8 mouse cellular contexts compared by ENCODE assay signal in genomic region chr10:57784131-57784875, GRCm38 (mm10). TPM values are rescaled to one million over a fixed set of nuclear protein-coding genes. Genes with fewer than 3 reads are reported as not detected.
DNase-seq lines count a peak whose midpoint lies in the region; ATAC-seq lines count a peak whose summit lies in the region.

No protein-coding gene starts in this region.

- H3K4me1 ChIP-seq in embryonic facial prominence, embryonic 11.5 days (ENCODE audit: control insufficient read depth, insufficient read depth, low read length): no peaks in the 10 kb centered on the region; the same call in 1 of the 2 replicates
- H3K4me1 ChIP-seq in kidney, embryonic 14.5 days (ENCODE audit: control insufficient read depth, insufficient read depth, low read length): 0 out of 2 replicates have a peak, but pooled peaks cover 2% of the 10 kb centered on the region
- peaks cover 14% of the 10 kb centered on the region for H3K4me1 ChIP-seq in limb, embryonic 12.5 days (replicated peaks)
- peaks cover 16% of the 10 kb centered on the region for H3K4me1 ChIP-seq in neural tube, embryonic 12.5 days

- H3K9ac ChIP-seq in embryonic facial prominence, embryonic 11.5 days (replicated peaks; ENCODE audit: low read length): no peak overlapping the region; the same call in 1 of the 2 replicates
- no peak overlapping the region for H3K9ac ChIP-seq in kidney, embryonic 14.5 days (ENCODE audit: low read depth, low read length)
- H3K9ac ChIP-seq in limb, embryonic 12.5 days (replicated peaks): no peak overlapping the region
- peak overlapping the region; percentile 71; the same call in 1 of the 2 replicates for H3K9ac ChIP-seq in neural tube, embryonic 12.5 days

- no peaks in the 10 kb centered on the region for H3K9me3 ChIP-seq in embryonic facial prominence, embryonic 11.5 days (replicated peaks; ENCODE audit: control insufficient read depth, low read length)
- no peaks in the 10 kb centered on the region for H3K9me3 ChIP-seq in kidney, embryonic 14.5 days (ENCODE audit: control insufficient read depth, low read length)
- H3K9me3 ChIP-seq in limb, embryonic 12.5 days: no peaks in the 10 kb centered on the region
- H3K9me3 ChIP-seq in neural tube, embryonic 12.5 days: no peaks in the 10 kb centered on the region

- no peaks in the 10 kb centered on the region for H3K36me3 ChIP-seq in embryonic facial prominence, embryonic 11.5 days (replicated peaks; ENCODE audit: control insufficient read depth, insufficient read depth, low read depth, low read length)
- H3K36me3 ChIP-seq in kidney, embryonic 14.5 days (ENCODE audit: control insufficient read depth, insufficient read depth, low read length): no peaks in the 10 kb centered on the region
- no peaks in the 10 kb centered on the region for H3K36me3 ChIP-seq in limb, embryonic 12.5 days
- no peaks in the 10 kb centered on the region for H3K36me3 ChIP-seq in neural tube, embryonic 12.5 days

- H3K27ac ChIP-seq in embryonic facial prominence, embryonic 11.5 days (replicated peaks; ENCODE audit: low read depth, low read length): no peak overlapping the region
- no peak overlapping the region for H3K27ac ChIP-seq in kidney, embryonic 14.5 days (ENCODE audit: low read depth, low read length)
- no peak overlapping the region for H3K27ac ChIP-seq in limb, embryonic 12.5 days
- peak overlapping the region; percentile 75 for H3K27ac ChIP-seq in neural tube, embryonic 12.5 days

- 0 out of 2 replicates have a peak overlapping the region, but pooled peaks have one; percentile 12 for H3K4me3 ChIP-seq in embryonic facial prominence, embryonic 11.5 days (ENCODE audit: low read depth, low read length)
- no peak overlapping the region for H3K4me3 ChIP-seq in kidney, embryonic 14.5 days (ENCODE audit: low read length)
- H3K4me3 ChIP-seq in limb, embryonic 12.5 days (replicated peaks): no peak overlapping the region
- peak overlapping the region; percentile 49 for H3K4me3 ChIP-seq in neural tube, embryonic 12.5 days

- DNase-seq in ovary, adult 18-20 months (ENCODE audit: low spot score): peak; percentile 49
- DNase-seq in ovary, postnatal 10 days (ENCODE audit: low spot score): no peak
- DNase-seq in embryonic facial prominence, embryonic 11.5 days (ENCODE audit: low spot score): peak; percentile 71
- DNase-seq in heart, adult 8-10 months (ENCODE audit: low spot score): peak; percentile 54
- DNase-seq in T-cell, adult 2 months (ENCODE audit: low spot score): no peak

- ATAC-seq in embryonic facial prominence, embryonic 11.5 days (replicated peaks; ENCODE audit: insufficient number of reproducible peaks, low FRiP score, low TSS enrichment, low read depth): peak; percentile 86
- 0 out of 2 replicates have a peak, but pooled peaks have one; percentile 77 for ATAC-seq in kidney, embryonic 14.5 days (ENCODE audit: low FRiP score, low TSS enrichment)
- no peak for ATAC-seq in limb, embryonic 12.5 days (ENCODE audit: insufficient number of reproducible peaks, insufficient read depth, low FRiP score, low TSS enrichment, low read depth)
- peak; percentile 91 for ATAC-seq in neural tube, embryonic 12.5 days (ENCODE audit: low FRiP score, low read depth)

- WGBS in embryonic facial prominence, embryonic 11.5 days: 12% methylated on average over 7 of the region's 7 CpGs
- 12% methylated on average over 7 of the region's 7 CpGs for WGBS in kidney, embryonic 14.5 days
- WGBS in limb, embryonic 12.5 days: 15% methylated on average over 7 of the region's 7 CpGs
- WGBS in neural tube, embryonic 12.5 days: 5% methylated on average over 7 of the region's 7 CpGs

- no peaks in the 10 kb centered on the region for H3K27me3 ChIP-seq in embryonic facial prominence, embryonic 11.5 days (ENCODE audit: control insufficient read depth, insufficient read depth, low read length)
- H3K27me3 ChIP-seq in kidney, embryonic 14.5 days (ENCODE audit: control insufficient read depth, insufficient read depth, low read length): no peaks in the 10 kb centered on the region
- H3K27me3 ChIP-seq in limb, embryonic 12.5 days: no peaks in the 10 kb centered on the region; the same call in 1 of the 2 replicates
- no peaks in the 10 kb centered on the region for H3K27me3 ChIP-seq in neural tube, embryonic 12.5 days (replicated peaks)

- peak overlapping the region; percentile 32 for H3K4me2 ChIP-seq in embryonic facial prominence, embryonic 11.5 days (ENCODE audit: low read depth, low read length)
- peak overlapping the region; percentile 13; the same call in 1 of the 2 replicates for H3K4me2 ChIP-seq in kidney, embryonic 14.5 days (replicated peaks; ENCODE audit: low read depth, low read length)
- peak overlapping the region; percentile 23 for H3K4me2 ChIP-seq in limb, embryonic 12.5 days
- H3K4me2 ChIP-seq in neural tube, embryonic 12.5 days (replicated peaks): peak overlapping the region; percentile 56

RNA-seq across cellular contexts. Expression of gene Fabp7, which starts 0.4 kb away (rescaled TPM):
- 215 and 244 TPM in 2 replicates for polyA plus RNA-seq in embryonic facial prominence, embryonic 11.5 days (2014; fragmentation: Nextera tagmentation; extraction: Ambion mirVana)
- under 1 TPM in 1 of 4 experiments, not detected in 3; 0.34 TPM for total RNA-seq in heart, adult 8-10 months (2022)
- 5.9 and 7.3 TPM in 2 replicates for polyA plus RNA-seq in kidney, embryonic 14.5 days (2014; fragmentation: Nextera tagmentation; extraction: Ambion mirVana)
- polyA plus RNA-seq in limb, embryonic 12.5 days (2016; fragmentation: Nextera tagmentation; extraction: Ambion mirVana): 2.9 and 8.4 TPM in 2 replicates
- polyA plus RNA-seq in neural tube, embryonic 12.5 days (2016; fragmentation: Nextera tagmentation; extraction: Ambion mirVana): 1,782 and 1,857 TPM in 2 replicates

RNA-seq across cellular contexts. Expression of gene Smpdl3a, which starts 9.8 kb away (rescaled TPM):
- polyA plus RNA-seq in embryonic facial prominence, embryonic 11.5 days (2014; fragmentation: Nextera tagmentation; extraction: Ambion mirVana): 10.0 and 11.0 TPM in 2 replicates
- 10 to 100 TPM; 62.0 to 66.1 (median 63.8) TPM for total RNA-seq in heart, adult 8-10 months (2022)
- 16.7 and 19.3 TPM in 2 replicates for polyA plus RNA-seq in kidney, embryonic 14.5 days (2014; fragmentation: Nextera tagmentation; extraction: Ambion mirVana)
- 7.9 and 8.2 TPM in 2 replicates for polyA plus RNA-seq in limb, embryonic 12.5 days (2016; fragmentation: Nextera tagmentation; extraction: Ambion mirVana)
- polyA plus RNA-seq in neural tube, embryonic 12.5 days (2016; fragmentation: Nextera tagmentation; extraction: Ambion mirVana): 15.1 and 17.8 TPM in 2 replicates

Comparison
In these comparisons a context has a peak if more than half of its experiments do, and no peak if none do; other contexts are left out.
1. DNase-seq: peak in ovary, adult 18-20 months (single experiment), embryonic facial prominence, embryonic 11.5 days (single experiment) and heart, adult 8-10 months (single experiment); none in ovary, postnatal 10 days (single experiment) and T-cell, adult 2 months (single experiment).
2. H3K4me3 ChIP-seq: peak in embryonic facial prominence, embryonic 11.5 days (single experiment) and neural tube, embryonic 12.5 days (single experiment); none in kidney, embryonic 14.5 days (single experiment) and limb, embryonic 12.5 days (single experiment).
3. RNA of gene Fabp7, which starts 0.4 kb away (polyA plus RNA-seq): 1,782 to 1,857 TPM in neural tube, embryonic 12.5 days and 215 to 244 TPM in embryonic facial prominence, embryonic 11.5 days; 2.9 to 8.4 TPM in limb, embryonic 12.5 days and 5.9 to 7.3 TPM in kidney, embryonic 14.5 days; every median in the first group is over 10 times any median in the second.
4. Peak in every context shown above with its lines, with median percentiles within 50 percentile points of each other: H3K4me2 ChIP-seq.